Mouse (Mus musculus): ENCODE data around the gene Relch.

GRCm38 (mm10) chr1:105695581-105695980 is 31.9 kb downstream of the Relch start:
- no peak for TF ChIP-seq EP300 (IDR thresholded peaks at IDR 0.05)
- TF ChIP-seq CTCF (IDR thresholded peaks at IDR 0.05) = no peak
